Mouse (Mus musculus): ENCODE data around the gene Eif4g3.
"Not testable (repeated sequence)": the region's sequence is repeated elsewhere in the genome, so short reads cannot be mapped to it uniquely, and the experiment has no call there.

The Eif4g3 gene

GRCm38 (mm10) chr4:137992890-137993289 lies at the start of gene Eif4g3:
Gene Eif4g3, plus strand, starts transcription at chr4:137993022.
- no peak for DNase-seq (ENCODE audit: low spot score)

DNA sequence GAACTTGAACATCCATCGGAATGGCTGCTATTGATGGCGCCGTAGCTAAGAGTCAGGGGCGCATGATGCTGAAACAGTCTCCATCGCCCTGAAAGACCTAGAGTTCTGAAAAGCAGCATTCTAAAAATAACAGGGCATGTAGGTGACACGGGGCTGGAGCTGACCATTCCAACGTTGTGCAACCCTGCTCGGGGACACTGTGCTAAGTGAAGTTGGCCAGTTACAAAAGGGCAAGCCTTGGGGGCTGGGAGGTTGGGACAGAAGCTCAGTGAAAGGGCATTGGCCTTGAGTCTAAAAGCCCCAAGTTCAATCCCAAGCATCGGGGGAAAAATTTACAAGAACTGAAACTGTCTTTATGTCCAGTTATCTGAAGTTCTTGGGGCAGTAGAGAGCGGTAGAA lies 49.3 kb upstream of the Eif4g3 start:
- no peak for DNase-seq (ENCODE audit: low spot score)

DNA sequence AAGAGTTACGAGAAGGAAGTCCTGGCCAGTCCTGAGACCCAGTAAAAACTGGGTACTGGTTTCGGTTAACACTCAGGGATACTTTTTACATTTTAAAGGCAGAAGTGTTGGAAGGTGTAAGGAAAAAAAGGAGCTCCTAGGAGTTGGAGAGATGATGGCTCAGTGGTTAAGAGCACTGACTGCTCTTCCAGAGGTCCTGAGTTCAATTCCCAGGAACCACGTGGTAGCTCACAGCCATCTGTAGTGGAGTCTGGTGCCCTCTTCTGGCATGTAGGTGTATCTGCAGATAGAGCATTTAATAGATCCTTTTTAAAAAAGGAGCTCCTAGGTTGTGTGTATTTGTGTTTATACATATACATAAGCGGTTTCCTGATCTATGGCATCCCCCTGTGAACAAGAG lies 47.4 kb upstream of the Eif4g3 start:
- no peak for DNase-seq (ENCODE audit: low spot score)

- DNase-seq (ENCODE audit: low spot score): no peak
Measured at GRCm38 (mm10) chr4:137946419-137946818, 46.4 kb upstream of the Eif4g3 start.

DNA sequence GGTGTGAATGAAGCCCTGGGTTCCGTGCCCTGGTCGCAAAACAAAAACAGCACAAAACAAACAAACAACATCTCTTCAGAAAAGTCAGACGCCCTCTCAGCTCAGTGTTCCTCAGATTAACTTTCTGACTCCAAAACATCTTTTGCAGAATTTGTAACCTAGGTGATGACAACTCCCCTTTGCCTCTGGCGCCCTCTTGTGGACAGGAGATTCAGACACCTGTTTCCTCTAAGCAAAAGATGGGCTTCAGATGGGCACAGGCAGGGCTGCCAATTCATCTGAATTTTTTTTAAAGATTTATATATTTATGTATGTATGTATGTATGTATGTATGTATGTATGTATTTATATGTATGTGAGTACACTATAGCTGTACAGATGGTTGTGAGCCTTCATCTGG lies 40.0 kb upstream of the Eif4g3 start:
- peak; percentile 86 for DNase-seq (ENCODE audit: low spot score)

- DNase-seq (ENCODE audit: low spot score): no peak
Measured at GRCm38 (mm10) chr4:137954184-137954583, 38.6 kb upstream of the Eif4g3 start.

DNA sequence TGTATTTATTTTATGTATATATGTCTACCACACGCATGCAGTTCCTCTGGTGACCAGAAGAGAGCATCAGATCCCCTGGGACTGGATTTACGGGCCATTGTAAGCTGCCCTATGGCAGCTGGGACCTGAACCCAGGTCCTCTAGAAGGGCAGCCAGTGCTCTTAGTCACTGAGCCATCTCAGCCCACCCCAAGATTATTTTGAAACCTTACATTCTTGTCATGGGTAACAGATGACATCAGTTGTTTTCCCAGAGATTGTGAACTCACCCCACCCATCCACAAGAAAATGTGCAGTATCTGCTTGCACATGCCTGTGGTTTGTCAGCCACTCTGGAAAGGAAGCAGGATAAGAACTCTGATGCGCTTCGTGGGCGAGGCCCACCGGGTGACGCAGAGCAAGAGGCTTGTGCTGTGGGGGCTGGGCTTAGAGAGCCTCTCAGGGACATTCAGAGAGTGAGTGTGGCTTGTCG lies 37.9 kb upstream of the Eif4g3 start:
- no peak for DNase-seq (ENCODE audit: low spot score)

- no peak for DNase-seq (ENCODE audit: low spot score)
Measured at GRCm38 (mm10) chr4:137956260-137956659, 36.6 kb upstream of the Eif4g3 start.

DNA sequence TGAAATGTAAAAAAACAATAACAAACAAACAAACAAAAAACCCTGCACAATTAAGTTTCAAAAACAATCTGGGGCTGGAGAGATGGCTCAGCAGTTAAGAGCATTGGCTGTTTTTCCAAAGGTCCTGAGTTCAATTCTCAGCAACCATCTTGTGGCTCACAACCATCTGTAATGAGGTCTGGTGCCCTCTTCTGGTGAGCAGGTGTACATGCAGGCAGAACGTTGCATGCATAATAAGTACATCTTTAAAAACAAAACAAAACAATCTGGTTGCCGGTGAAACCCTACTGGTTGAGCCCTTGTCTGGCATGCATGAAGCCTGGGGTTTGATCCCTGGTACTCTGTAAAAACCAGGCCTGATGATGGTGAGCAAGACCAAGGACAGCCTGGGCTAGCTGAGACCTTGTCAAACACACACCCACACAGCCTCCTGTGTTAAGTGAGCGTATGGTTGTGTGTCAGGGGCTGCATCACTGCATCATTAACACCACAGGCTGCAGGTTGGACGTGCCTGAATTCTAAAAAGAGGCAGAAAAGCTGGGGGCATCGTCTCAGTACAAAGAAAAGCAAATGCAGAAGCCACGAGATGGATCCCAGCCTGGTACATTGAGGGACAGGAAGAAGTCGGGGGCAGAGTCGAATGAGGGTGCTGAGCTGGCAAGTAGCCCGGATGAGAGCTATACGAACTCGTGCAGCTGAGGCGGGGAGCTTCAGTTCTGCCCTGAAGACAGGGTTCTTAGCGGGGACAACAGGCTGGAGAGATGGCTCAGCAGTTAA lies 32.7 kb upstream of the Eif4g3 start:
- DNase-seq (ENCODE audit: low spot score): no peak

GRCm38 (mm10) chr4:137960757-137961156 lies 32.1 kb upstream of the Eif4g3 start:
- DNase-seq (ENCODE audit: low spot score): peak; percentile 37

DNA sequence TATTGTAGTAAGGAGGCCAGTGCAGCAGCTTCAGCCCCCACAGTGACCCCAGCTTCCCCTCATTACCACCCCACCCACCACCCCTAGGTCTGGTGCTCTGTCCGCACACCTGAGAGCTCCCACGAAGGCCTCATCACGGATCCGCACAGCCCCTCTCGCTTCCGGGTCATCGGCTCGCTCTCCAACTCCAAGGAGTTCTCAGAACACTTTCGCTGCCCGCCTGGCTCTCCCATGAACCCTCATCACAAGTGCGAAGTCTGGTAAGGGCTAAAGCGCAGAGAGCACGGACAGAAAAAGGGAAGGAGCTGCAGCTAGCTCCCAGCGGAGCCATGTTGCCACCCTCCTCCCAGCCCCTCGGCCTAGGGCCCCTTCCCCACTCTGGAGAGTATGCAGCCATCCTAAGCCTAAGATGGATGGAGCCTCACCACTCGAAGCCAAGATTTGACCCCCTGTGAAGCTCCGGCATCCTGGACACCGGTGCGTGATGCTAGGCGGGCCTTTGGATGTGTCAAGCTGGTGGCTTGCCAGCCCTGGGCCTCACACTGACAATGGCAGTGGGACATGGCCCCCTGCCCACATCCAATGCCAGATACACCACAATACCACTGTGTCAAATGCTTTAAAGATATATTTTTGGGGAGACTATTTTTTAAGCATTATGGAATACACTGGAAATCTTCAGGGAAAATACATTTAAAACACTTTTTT lies 30.0 kb upstream of the Eif4g3 start:
- DNase-seq (ENCODE audit: low spot score): no peak

GRCm38 (mm10) chr4:137963431-137963830 lies 29.4 kb upstream of the Eif4g3 start:
- DNase-seq (ENCODE audit: low spot score): no peak

- peak; percentile 80 for DNase-seq (ENCODE audit: low spot score)
Measured at GRCm38 (mm10) chr4:137963881-137964584, 28.8 kb upstream of the Eif4g3 start.

- no peak for DNase-seq (ENCODE audit: low spot score)
Measured at GRCm38 (mm10) chr4:137964585-137964930, 28.3 kb upstream of the Eif4g3 start.

GRCm38 (mm10) chr4:137968203-137968602 lies 24.6 kb upstream of the Eif4g3 start:
- peak; percentile 91 for DNase-seq (ENCODE audit: low spot score)

DNA sequence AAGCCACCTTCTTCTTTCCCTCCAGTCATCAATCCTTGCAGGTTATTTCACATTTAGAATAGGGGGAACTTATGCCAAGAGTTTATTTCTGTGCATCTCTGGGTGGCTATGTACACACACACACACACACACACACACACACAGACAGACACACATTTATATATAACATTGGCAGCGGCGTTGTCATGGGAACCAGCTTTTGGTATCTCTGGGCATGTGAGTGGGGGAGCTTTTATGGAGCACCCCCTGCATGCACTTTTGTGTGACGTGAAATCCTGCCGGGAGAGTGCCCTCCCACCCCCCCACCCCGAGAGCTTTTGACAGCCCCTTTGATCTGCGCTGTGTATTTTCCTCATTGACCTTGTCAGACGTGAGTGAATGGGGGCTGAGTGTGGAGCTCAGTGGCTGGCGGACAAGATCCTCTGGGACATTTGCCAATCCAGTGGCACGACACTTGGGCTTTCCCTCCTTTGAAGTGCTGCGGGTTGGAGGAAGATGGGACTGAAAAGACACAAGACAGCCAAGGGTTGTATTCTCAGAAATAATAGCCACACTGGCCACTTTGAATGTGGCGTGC lies 22.1 kb upstream of the Eif4g3 start:
- not testable (repeated sequence) for DNase-seq (ENCODE audit: low spot score)

- not testable (repeated sequence) for DNase-seq (ENCODE audit: low spot score)
Measured at GRCm38 (mm10) chr4:137974856-137975432, 17.9 kb upstream of the Eif4g3 start.

DNA sequence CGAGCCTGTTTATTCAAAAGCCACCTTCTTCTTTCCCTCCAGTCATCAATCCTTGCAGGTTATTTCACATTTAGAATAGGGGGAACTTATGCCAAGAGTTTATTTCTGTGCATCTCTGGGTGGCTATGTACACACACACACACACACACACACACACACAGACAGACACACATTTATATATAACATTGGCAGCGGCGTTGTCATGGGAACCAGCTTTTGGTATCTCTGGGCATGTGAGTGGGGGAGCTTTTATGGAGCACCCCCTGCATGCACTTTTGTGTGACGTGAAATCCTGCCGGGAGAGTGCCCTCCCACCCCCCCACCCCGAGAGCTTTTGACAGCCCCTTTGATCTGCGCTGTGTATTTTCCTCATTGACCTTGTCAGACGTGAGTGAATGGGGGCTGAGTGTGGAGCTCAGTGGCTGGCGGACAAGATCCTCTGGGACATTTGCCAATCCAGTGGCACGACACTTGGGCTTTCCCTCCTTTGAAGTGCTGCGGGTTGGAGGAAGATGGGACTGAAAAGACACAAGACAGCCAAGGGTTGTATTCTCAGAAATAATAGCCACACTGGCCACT lies 13.7 kb upstream of the Eif4g3 start:
- DNase-seq (ENCODE audit: low spot score): not testable (repeated sequence)

GRCm38 (mm10) chr4:137982869-137983268 lies 10.0 kb upstream of the Eif4g3 start:
- DNase-seq (ENCODE audit: low spot score): peak; percentile 58

GRCm38 (mm10) chr4:137984212-137984611 lies 8.6 kb upstream of the Eif4g3 start:
- peak; percentile 88 for DNase-seq (ENCODE audit: low spot score)

- DNase-seq (ENCODE audit: low spot score): no peak
Measured at GRCm38 (mm10) chr4:137984746-137985145, 8.1 kb upstream of the Eif4g3 start.

DNA sequence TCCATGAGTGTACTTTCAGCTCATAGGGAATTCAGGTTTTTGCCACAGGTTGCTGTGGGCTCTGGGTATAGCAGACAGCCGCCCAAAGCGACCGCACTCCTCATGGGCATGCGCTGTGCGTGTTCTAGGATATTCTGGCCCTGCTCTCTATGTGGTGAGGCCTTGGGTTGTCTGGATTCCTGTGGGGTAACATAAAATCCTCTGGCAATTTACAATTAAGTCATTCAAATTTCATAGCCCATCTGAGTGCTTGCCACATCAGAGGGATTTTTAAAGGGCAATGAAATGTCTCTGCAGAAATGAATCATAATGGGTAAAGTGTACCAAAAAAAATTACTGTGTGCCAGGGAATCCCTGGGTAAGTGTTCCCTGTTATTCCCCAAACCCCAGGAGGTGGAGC lies 3.4 kb upstream of the Eif4g3 start:
- peak; percentile 14 for DNase-seq (ENCODE audit: low spot score)

Measured in MN1 (cell line).